Mouse (Mus musculus) layer of hippocampus, adult 11-12 months (tissue): ENCODE data around the gene Hivep2.
A peak's percentile ranks its signal among the peaks of the same experiment; 100 is the strongest.

Source experiments
- DNase-seq: peaks from one replicate; pipeline ENCODE4 v3.0.0; 2022; ENCODE audit warnings: low spot score

The Hivep2 gene

GRCm38 (mm10) chr10:13965974-13966829 lies at the start of gene Hivep2:
Hivep2 (plus strand) TSS chr10:13966075.
- DNase-seq: peak; percentile 48

DNA sequence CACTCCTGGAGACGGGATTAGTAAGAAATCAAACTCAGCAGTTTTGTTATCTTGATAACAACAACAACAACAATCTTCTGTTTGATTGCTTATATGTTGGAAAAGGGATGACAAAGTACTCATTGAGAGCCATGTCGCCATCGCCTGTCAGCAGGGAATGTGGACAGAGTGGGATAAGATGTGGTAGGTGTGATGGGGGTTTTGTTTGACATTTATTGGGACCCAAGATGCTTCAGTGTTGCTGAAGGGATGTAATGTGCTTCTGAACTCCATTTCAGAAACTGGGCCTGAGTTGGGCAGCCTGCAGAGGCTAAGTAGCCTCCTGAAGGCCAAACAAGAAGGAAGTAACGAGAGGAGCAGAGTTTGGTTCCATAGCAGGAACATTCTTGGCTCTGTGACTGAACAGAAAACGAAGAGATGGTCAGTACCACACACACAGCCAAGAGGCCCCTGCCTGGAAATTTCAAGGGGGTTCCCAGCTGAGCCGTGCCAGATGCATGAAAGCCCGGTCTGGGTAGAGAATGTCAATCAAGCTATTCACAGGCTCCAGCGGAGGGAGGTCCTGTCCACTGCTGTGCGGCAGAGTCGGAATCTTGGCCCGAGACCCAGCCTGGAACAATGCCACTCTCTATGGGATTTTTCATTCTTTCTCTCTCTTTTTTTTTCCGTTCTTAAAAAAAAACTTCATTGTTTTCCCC lies 49.1 kb upstream of the Hivep2 start:
- peak; percentile 55 for DNase-seq

DNA sequence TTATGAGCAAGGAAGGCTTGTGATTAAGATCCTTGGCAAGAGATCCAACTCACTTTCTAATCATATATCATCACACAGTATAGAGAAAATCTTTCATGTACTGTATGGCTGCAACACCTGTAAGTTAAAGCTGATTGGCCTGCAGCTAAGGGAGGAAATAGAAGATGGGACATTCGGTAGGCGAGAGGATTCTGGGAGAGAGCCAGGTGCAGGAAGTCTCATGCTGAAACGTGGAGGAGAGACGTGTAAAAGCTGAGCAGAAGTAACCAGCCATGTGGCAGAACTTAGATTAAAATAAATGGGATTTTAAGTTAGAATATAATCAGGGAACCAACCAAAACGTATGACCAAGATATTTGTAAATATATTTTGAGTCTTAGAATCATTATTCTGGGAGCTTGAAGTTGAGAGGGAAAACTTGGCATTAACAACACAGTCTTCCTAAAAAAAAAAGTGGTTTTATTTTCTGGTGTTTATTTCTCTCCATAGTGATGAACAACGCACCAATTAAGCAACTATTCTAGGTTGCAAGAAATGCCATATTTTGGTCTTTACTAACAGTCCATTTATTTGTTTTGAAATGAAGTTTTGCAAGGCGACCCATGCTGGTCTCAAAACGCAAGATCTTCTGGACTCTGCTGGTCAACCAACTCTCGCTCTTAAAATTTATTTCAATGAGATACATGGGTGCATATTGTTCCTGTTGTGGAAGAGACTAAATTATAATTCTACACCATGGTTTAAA lies 44.1 kb upstream of the Hivep2 start:
- no peak for DNase-seq

DNA sequence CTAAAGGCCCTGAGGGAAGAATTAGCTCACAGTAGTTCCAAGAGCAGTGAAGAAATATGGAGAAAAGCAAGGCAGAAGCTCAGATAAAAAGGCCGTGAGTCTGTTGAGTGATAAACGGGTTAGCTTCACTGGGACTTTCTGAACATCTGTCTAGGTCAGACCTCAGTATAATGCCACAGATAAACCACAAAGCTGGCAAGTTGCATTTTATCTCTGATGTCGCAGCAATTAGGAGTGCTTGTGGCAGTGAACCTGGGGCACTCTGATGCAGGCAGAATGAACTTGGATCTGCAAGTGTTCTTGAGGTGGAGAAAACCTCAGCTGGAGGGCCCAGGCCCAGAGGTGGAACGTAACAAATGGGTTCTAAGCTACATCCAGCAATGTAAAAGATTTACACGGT lies 36.6 kb upstream of the Hivep2 start:
- DNase-seq: no peak

GRCm38 (mm10) chr10:13932147-13932546 lies 33.7 kb upstream of the Hivep2 start:
- DNase-seq: no peak

- no peak for DNase-seq
Observed at GRCm38 (mm10) chr10:13933320-13933719, 32.6 kb upstream of the Hivep2 start.

DNA sequence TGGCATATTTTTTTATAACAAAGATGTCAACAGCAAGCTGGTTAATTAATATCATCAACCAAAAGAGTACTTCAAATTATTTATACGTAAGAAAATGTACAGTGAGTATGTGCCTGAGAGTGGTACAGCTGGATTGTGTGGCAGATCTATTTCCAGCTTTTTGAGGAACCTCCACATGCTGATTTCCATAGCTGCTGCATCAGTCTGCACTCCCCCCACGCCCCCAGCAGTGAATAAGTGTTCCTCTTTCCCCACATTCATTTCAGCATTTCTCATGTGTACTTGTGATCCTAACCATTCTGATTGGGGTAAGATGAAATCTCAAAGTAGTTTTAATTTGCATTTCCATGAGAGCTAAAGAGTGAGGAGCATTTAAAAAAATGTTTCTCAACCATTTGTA lies 30.2 kb upstream of the Hivep2 start:
- no peak for DNase-seq

DNA sequence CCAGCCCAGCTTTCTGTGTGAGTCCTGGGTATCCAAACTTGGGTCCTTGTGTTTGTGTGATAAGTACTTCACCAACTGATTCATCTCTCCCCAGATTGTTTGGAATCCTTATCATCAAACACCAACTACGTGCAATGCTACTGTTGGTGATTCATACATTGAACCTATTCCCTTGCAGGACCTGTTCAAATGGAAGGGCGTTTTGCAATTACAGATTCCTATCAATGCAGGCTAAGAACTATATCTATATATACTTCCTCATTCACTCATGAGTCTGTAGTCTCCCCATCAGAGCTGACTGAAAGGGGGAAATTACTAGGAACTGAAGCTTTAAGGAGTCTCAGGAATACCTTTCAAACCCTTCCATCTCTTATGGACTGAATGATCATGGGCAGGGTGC lies 24.5 kb upstream of the Hivep2 start:
- no peak for DNase-seq

DNA sequence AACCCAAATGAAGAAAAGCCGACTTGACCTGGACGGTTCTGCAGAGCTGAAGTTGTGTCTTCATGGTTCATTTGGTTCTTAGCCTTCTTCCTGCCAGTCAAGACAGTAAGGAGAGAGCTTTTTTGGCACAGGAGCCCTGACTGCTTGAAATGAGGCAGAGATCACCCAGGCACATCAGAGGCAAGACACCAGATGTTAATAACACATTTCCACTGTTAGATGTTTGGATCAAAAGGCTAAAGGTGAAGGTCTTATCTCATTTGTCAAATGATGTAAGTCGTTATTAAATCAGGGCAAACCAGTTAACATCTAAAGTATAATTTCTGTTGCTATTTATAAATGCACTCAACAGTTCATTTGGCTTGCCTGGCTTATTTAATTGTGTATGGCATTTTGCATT lies 22.2 kb upstream of the Hivep2 start:
- no peak for DNase-seq

DNA sequence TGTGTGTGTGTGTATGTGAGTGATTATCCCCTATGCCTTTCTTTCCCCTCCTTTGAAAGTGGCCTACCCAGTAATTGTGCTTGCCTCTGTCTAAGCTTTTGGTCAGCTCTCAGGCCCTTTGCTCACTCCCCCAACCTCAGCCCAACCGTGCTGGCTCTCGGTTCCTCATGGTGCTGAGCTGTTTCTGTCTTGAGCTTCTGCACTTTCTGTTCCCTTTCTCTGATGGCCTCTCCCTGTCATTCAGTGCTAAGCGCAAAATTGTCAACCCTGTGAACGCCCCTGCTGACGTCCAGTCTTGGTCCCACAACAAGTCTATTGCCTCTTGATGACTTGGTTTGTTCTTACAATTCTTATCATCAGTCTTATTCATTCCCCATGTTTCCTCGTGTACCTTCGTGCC lies 19.4 kb upstream of the Hivep2 start:
- DNase-seq: no peak

DNA sequence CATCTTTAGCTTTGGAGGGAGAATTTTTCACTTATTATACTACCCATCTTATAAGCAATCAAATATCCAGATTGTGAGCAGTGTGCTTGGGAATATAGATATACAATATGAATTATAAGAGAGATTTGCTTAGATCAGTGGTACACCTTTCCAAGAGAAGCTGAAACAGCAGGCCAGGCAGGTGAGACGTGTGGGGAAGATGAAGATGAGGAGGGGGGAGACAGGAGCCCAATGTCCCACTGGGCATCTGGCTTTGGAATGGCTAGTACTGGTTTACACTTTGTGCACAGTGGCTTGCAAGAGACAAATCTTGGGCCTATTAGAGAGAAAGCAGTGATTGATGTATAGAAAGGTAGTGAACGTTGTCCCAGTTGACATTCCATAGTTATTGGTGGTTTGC lies 2.9 kb upstream of the Hivep2 start:
- no peak for DNase-seq

- DNase-seq: no peak
Observed at GRCm38 (mm10) chr10:13963908-13964500, 1.9 kb upstream of the Hivep2 start.

DNA sequence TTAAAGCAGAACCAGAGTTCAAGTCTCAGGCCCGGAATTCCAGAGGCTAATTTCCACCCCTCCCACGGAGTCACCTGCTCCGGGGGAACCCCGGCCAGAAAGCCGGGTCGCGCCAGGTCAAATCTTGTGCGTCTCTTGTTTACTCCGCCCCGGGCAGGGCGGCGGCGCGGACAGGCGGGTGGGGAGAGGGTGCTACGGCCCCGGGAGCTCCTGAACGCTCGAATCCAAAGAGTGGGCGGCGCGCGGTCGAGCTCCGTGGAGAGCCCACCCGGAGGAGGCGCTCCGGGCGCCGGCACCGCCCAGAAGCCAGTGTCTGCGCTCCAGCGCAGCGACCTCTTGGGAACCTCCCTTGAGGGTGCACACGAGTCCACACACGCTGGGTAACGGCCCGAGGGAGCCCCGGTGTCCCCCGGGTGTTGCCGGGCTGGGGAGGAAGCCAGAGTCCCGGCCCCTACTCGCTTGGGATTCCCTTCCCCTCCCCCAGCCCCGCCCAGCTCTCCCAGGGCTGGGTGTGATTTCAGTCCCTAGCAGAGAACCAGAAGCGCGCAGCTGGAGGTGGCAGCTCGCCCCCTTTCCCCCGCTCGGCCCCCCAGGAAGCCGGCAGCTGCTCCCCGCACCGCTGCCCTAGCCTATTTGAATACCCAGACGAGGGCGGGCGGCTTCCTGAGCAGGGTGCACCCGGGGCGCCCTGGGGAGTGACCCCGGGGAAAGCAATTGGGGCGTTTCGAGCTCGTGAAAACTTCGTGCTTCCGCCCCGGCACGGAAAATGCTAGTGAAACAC lies 1.2 kb upstream of the Hivep2 start:
- peak; percentile 70 for DNase-seq

- peak; percentile 84 for DNase-seq
Observed at GRCm38 (mm10) chr10:13965316-13965973, 430 bp upstream of the Hivep2 start.

DNA sequence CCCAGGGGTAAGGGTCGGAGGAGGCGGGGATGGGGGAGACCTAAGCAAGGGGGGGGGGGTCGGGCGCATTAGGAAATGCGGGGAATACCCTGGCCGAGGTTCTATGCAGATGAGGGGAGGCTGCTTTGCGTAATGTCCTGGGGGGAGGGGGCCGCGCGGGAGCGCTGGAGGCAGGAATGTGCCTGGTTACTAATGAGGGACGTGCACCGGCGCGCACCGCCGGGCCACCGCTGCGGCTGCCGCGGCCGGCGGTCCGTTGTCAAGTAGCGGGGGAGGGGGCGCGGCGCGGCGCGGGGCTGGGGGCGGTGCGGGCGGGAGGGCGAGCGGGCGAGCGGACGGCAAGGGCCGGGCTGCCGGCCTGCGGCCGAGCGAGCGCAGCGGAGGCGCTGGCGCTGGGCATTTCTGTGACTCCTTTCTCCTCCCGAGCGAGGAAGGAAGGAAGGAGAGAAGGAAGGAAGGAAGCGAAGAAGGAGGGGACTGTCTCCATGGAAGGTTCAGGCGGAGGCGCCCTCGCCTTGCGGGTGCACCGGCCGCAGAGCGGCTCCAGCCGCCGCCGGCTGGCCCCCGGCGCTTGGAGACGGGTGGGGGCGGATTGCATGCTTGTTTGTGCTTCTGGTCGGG lies 1.1 kb downstream of the Hivep2 start:
- DNase-seq: peak; percentile 62

DNA sequence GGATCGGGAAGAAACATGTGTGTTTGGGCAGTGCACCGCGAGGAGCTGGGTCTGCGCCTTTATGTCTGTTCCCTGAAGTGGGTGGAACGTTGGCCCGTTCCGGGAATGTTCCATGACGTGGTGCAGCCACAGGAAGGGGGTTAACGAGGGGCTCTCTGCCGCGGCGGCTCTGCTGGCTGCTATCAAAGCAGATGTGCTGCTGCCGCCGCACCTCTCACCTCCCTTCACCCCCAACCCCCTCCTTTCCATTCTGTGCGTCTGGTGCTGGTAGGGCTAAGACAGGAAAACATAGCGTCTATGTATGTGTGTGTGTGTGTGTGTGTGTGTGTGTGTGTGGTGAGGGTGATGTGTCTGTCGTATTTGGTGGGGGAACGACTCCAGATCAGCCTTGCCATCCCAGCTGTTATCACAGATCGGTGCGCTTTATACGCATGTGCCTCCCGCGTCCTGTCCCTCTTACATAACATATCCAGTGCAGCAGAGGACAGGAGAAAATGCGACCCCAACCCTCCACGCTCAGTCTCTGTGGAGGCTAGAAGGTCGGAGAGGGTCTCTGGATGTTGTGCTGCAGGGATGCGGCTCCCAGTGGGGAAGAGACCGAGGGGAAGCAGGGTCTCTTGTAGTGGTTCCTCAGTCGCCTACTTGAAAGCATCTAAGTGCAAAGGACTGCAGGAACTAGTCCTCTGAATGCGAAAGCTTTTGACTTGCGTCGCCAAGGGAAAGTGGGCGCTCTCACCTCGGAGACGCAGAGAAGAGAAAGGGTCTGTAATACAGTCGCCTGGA lies 1.8 kb downstream of the Hivep2 start:
- peak; percentile 81 for DNase-seq

DNA sequence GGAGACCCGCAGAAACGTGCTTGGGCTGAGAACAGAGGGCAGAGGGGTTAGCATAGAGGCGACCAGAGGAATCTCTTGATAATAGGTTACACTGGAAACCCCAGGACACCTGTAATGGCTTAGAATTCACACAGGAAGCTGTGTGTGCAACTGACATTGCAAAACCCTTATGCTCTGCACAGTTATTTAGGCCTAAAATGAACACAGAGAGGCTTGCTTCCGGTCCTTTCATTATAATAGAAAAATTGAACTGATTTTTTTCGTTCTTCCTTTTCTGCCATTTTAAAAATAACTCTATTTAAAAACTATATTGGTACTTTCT lies 2.3 kb downstream of the Hivep2 start:
- DNase-seq: no peak

DNA sequence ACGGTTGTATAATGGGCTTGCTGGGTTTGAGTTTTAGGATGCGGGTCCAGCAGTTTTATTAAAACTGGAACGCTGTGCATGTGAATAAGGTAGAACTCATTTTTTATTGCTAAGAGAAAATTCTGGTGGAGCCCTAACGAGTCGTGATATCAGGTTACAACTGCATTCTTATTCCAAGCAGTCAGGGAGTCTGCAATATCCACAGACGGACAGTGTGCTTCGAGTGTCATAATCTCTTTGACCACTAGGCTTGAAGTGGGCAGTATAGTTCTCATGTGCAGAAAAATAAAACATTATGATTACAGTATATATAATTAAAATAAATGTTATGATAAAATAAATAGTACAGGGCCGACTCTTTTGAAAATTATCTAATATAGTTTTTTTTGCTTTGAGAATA lies 3.1 kb downstream of the Hivep2 start:
- DNase-seq: peak; percentile 33

- DNase-seq: no peak
Observed at GRCm38 (mm10) chr10:13970321-13970720, 4.4 kb downstream of the Hivep2 start.

- no peak for DNase-seq
Observed at GRCm38 (mm10) chr10:13971268-13971667, 5.4 kb downstream of the Hivep2 start.
